Mouse (Mus musculus) hindbrain, embryonic 12.5 days (tissue): ENCODE data around the gene Ppm1l. TPM values are rescaled to one million over a fixed set of nuclear protein-coding genes. Genes with fewer than 3 reads are reported as not detected.

Source experiments
- ATAC-seq: fragments of 200-750 bp; cut with Nextera tagmentation; 2 replicates; pipeline ENCODE4 v1.8.0; 2017; ENCODE audit warnings: moderate TSS enrichment; ENCODE audit not compliant: low FRiP score
- H3K27ac ChIP-seq: fragments of 300-500 bp; sonication (generic); 2 replicates; pipeline ENCODE4 v1.5.1; 2016; ENCODE audit warnings: mild to moderate bottlenecking
- H3K27me3 ChIP-seq: fragments of 300-500 bp; sonication (generic); 2 replicates; pipeline ENCODE4 v1.6.1; 2016; ENCODE audit warnings: mild to moderate bottlenecking
- H3K36me3 ChIP-seq: fragments of 300-500 bp; sonication (generic); 2 replicates; pipeline ENCODE4 v1.6.1; 2016; ENCODE audit warnings: mild to moderate bottlenecking
- H3K4me1 ChIP-seq: fragments of 300-500 bp; sonication (generic); 2 replicates; pipeline ENCODE4 v1.6.1; 2016
- H3K4me2 ChIP-seq: fragments of 300-500 bp; sonication (generic); replicated peaks from 2 replicates; pipeline ENCODE4 v1.6.1; 2016; ENCODE audit warnings: mild to moderate bottlenecking
- H3K4me3 ChIP-seq: fragments of 300-500 bp; sonication (generic); 2 replicates; pipeline ENCODE4 v1.5.1; 2016; ENCODE audit warnings: mild to moderate bottlenecking
- H3K9ac ChIP-seq: fragments of 300-500 bp; sonication (generic); 2 replicates; pipeline ENCODE4 v1.6.1; 2016; ENCODE audit warnings: mild to moderate bottlenecking, moderate library complexity
- H3K9me3 ChIP-seq: fragments of 300-500 bp; sonication (generic); replicated peaks from 2 replicates; pipeline ENCODE4 v1.6.1; 2016; ENCODE audit warnings: mild to moderate bottlenecking
- WGBS: fragments of 180-500 bp; shearing (Covaris S2); methylation state at CpG from one replicate; pipeline ENCODE4 v1.1.7; 2016; 5-methylcytosine and 5-hydroxymethylcytosine counted together
- polyA plus RNA-seq: library from polyadenylated mRNA; unstranded; fragments of >200 nt; fragmentation: Nextera tagmentation; extraction: Ambion mirVana; gene quantifications from 2 replicates; pipeline ENCODE4 v1.2.1, GENCODE M21; 2016

Ppm1l gene
- polyA plus RNA-seq, 1 experiment from 2014 or later, result 23.3 TPM

DNA sequence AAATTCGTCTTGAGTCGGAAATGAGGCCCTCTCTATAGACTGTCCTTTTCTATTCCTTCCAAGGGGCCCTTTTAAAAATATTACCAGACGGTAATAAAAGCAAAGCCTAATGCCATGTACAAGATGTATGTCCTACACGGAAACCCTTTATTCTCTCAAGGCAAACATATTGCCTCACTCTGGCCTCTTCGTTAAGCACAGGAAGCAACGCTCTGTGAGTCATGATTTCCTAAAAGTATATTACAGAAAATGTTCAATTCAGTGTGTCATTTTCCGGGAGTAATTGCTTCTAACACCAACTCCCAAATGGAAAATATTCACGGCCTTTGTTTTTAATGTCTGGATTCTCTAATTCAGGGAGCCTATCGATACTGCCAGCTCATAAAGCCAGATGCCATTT lies 202.5 kb downstream of the Ppm1l start:
- Histone ChIP-seq H3K36me3 (no peaks in the 10 kb centered on the region), H3K4me1 (peaks cover 17% of the 10 kb centered on the region), H3K9ac (no peak overlapping the region), H3K4me2 (no peak overlapping the region), H3K4me3 (no peak overlapping the region), H3K27ac (no peak overlapping the region), H3K9me3 (0 out of 2 replicates have a peak, but pooled peaks cover 5% of the 10 kb centered on the region), H3K27me3 (no peaks in the 10 kb centered on the region)
- WGBS, result 88% methylated on average over 9 of the region's 9 CpGs
- ATAC-seq, result no peak

DNA sequence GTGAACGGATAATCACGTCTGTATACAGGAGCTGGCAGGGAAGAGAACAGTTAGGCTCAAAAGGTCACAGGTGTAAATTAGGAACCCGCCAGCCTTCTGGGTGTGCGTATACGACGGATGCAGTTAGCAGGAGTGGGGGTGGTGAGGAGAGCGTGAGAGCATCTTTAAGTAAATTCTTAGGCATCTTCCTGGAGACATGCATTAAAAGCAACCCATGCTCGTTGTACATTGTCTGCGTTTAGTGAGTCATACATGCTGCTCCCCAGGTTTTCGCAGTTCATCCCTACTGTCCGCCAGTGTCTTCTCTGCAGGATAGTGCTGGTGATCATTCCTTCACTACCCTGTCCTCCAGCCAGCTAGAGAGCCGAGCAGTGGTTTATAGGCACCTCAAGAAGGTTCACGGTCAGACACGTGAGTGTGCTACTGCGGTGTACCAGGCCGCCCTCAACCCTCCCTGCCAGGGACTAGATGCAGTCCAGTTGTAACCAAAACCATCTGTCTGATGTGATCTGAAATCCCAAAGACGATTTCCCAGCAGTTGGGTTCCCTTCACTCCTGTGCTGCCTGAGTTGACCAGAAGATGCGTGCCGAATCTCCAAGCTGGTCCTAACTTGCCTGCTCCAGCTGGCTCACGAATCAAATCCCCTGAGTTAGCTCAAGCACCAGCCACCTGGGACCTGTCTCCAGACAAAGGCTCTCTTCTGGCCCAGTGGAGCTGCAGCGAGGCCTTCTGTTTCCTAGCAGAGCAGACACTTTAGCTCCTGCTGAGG lies 203.3 kb downstream of the Ppm1l start:
- no peak for ATAC-seq
- peak overlapping the region; percentile 44; the same call in 1 of the 2 replicates for H3K27ac ChIP-seq
- 73% methylated on average over 21 of the region's 21 CpGs for WGBS

DNA sequence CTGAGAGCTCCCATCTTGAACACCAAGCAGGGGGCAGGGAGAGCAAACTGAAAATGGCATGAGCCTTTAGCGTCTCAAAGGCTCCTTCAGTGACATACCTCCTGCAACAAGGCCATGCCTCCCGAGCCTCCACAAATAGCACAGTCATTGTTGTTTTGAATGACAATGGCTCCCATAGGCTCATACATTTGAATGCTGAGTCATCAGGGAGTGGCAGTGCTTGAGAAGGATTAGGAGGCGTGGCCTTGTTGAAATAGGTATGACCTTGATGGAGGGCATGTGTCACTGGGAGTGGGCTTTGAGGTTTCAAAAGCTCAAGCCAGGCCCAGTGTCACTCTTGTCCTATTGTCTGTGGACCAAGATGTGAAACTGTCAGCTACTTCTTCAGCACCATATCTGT lies 205.6 kb downstream of the Ppm1l start:
- H3K27ac ChIP-seq, result no peak overlapping the region
- no peak overlapping the region for H3K9ac ChIP-seq
- no peak overlapping the region for H3K4me3 ChIP-seq
- no peak for ATAC-seq
- peaks cover 14% of the 10 kb centered on the region for H3K4me1 ChIP-seq
- H3K4me2 ChIP-seq, result no peak overlapping the region
- WGBS, result 84% methylated on average over 3 of the region's 3 CpGs
- 0 out of 2 replicates have a peak, but pooled peaks cover 5% of the 10 kb centered on the region for H3K9me3 ChIP-seq
- H3K27me3 ChIP-seq, result no peaks in the 10 kb centered on the region
- H3K36me3 ChIP-seq, result no peaks in the 10 kb centered on the region

More for the DNA sequence above, 203.3 kb downstream of the Ppm1l start:
- Histone ChIP-seq H3K9me3 (0 out of 2 replicates have a peak, but pooled peaks cover 5% of the 10 kb centered on the region), H3K27me3 (no peaks in the 10 kb centered on the region), H3K4me3 (no peak overlapping the region), H3K36me3 (no peaks in the 10 kb centered on the region), H3K9ac (no peak overlapping the region), H3K4me1 (peaks cover 17% of the 10 kb centered on the region), H3K4me2 (no peak overlapping the region)

DNA sequence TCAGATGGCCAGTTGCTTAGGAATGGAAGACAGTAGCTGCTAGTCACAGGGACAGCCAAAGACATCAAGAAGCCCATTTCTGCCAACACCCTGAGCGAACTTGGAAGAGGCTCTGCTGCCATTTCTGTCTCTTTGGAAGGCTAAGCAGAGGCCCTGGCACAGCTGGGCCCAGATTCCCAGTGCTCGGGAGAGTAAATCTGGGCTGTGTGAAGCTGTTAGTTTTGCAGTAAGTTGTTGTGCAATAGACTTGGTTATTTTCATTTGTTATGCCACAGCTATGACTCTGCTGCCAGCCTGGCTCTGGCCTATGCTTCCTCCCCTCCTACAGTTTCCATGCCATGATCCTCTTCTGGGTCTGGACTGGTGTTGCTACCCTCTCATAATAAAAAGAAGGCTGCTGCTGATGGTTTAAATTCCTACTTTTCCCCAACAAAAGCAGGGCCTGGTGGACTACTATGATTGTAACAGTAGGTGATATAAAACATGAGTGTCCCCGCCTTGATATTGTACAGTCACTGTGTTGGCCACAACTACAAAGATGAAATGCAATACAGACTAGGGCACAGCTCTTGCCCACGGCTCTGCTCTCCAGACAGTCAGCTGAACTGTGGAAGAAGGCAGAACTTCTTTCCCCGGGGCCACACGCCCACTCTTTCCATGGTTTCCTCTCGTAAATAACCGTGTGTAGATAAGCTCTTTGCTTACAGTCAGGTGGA lies 207.9 kb downstream of the Ppm1l start:
- Histone ChIP-seq H3K4me1 (peaks cover 11% of the 10 kb centered on the region), H3K27me3 (no peaks in the 10 kb centered on the region), H3K36me3 (no peaks in the 10 kb centered on the region), H3K9ac (no peak overlapping the region), H3K4me3 (no peak overlapping the region), H3K4me2 (no peak overlapping the region), H3K9me3 (0 out of 2 replicates have a peak, but pooled peaks cover 5% of the 10 kb centered on the region), H3K27ac (no peak overlapping the region)
- ATAC-seq, result no peak
- 82% methylated on average over 8 of the region's 8 CpGs for WGBS

DNA sequence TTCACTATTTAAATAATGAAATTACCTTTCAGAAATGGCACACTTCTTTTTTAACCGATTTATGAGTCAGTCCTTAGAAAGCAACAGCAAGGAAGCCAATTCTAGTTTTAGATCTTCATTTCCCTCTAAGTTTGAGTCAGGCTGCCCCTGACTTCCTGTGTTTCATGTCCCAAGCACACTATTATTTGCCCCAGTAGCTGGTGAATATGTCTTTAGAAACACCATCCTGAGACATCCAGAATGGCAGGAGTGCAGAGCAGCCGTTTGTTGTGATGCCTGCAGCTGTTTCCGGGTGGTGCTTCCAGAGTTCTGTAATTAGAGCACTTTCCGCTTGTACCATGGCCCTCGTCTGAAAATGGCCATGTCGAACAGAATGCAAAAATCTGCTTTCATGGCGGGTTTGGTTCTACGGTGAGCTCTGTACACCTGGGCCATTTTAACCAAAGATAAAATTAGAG lies 208.4 kb downstream of the Ppm1l start:
- H3K4me1 ChIP-seq, result peaks cover 6% of the 10 kb centered on the region
- H3K27ac ChIP-seq, result no peak overlapping the region
- no peak overlapping the region for H3K4me2 ChIP-seq
- no peaks in the 10 kb centered on the region for H3K36me3 ChIP-seq
- ATAC-seq, result no peak
- H3K9ac ChIP-seq, result no peak overlapping the region
- WGBS, result 80% methylated on average over 8 of the region's 8 CpGs
- H3K27me3 ChIP-seq, result no peaks in the 10 kb centered on the region
- H3K4me3 ChIP-seq, result no peak overlapping the region
- H3K9me3 ChIP-seq, result 0 out of 2 replicates have a peak, but pooled peaks cover 5% of the 10 kb centered on the region

DNA sequence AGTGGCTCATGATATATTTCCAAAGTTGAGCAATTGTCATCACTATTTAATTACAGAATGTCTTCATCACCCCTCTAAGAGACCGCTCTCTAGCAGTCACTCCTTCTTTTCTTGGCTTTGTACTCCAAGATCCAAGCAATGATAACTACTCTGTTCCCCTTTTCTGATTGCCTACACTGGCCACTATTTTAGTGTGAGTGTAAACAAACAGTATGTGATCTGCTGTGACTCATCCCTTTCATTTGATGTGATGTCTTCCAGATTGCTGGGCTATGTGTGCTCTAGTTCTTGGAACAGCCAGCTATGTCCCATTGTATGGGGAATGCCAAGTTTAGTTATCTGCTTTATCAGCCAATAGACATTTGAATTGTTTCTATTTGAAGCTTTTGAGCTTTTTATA lies 210.7 kb downstream of the Ppm1l start:
- 100% methylated on average over 1 of the region's 1 CpGs for WGBS
- no peaks in the 10 kb centered on the region for H3K36me3 ChIP-seq
- no peak overlapping the region for H3K4me2 ChIP-seq
- no peak for ATAC-seq
- no peak overlapping the region for H3K27ac ChIP-seq
- 0 out of 2 replicates have a peak, but pooled peaks cover under 1% of the 10 kb centered on the region for H3K9me3 ChIP-seq
- 0 out of 2 replicates have a peak, but pooled peaks cover under 1% of the 10 kb centered on the region for H3K4me1 ChIP-seq
- H3K27me3 ChIP-seq, result no peaks in the 10 kb centered on the region
- H3K4me3 ChIP-seq, result no peak overlapping the region
- H3K9ac ChIP-seq, result no peak overlapping the region

DNA sequence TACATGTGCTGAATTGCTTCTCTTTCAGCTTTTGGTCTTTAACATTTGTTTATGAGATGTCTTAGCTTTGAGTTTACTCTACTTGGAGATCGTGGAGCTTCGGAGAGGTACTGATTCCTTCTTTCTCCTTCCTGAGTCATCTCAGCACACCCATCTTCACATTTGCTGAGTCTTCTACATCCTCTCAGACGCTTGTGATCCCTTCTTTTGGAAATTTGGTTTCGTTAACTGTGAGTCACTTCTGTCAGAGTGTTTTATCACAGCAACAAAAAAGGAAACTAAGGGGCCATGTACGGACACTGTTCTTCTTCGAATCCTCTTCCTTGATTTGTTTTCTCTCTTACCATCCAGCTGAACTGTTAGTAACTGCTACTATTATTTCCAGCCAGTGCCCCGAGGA lies 212.9 kb downstream of the Ppm1l start:
- Histone ChIP-seq H3K4me2 (no peak overlapping the region), H3K36me3 (no peaks in the 10 kb centered on the region), H3K27ac (no peak overlapping the region), H3K4me1 (0 out of 2 replicates have a peak, but pooled peaks cover 4% of the 10 kb centered on the region), H3K9me3 (no peaks in the 10 kb centered on the region), H3K9ac (no peak overlapping the region), H3K27me3 (0 out of 2 replicates have a peak, but pooled peaks cover 5% of the 10 kb centered on the region), H3K4me3 (no peak overlapping the region)
- WGBS, result 86% methylated on average over 7 of the region's 7 CpGs
- no peak for ATAC-seq

DNA sequence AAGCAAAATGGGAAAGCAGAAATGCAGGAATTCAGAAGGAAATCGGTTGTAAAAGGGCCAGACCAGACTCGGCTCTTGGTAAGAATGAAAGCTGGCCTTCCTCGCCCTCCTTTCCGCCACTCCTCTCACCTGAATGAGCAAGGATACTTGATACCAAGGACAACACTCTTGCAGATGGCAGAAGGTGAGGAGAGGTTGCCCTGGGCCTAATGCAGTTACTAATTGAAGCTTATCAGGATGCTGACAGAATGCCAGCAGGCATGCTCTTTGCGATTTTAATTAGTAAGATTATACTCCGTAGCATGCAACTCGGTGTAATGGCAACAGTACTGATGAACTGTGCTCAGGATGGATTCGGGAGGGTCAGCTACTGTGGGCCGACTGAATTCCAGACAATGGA lies 214.8 kb downstream of the Ppm1l start:
- Histone ChIP-seq H3K9ac (no peak overlapping the region), H3K27me3 (0 out of 2 replicates have a peak, but pooled peaks cover 5% of the 10 kb centered on the region), H3K4me2 (no peak overlapping the region), H3K36me3 (no peaks in the 10 kb centered on the region), H3K4me1 (peaks cover 18% of the 10 kb centered on the region), H3K27ac (no peak overlapping the region), H3K4me3 (no peak overlapping the region), H3K9me3 (no peaks in the 10 kb centered on the region)
- ATAC-seq, result no peak
- WGBS, result 79% methylated on average over 9 of the region's 9 CpGs

DNA sequence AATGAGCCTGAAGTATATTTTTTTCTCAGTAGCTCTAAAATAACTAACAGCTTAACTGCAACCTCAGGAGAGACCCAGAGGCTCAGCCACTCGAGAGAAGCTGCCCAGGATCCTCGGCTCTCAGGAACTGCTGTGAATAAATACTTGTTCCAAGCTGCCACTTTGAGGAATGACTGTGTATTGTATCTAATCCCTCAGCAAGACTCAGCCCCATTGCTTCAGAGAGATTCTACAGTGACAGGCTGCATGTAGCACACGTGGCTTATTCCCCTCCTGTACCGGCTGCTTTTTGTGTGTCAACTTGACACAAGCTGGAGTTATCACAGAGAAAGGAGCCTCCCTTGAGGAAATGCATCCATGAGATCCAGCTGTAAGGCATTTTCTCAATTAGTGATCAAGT lies 216.0 kb downstream of the Ppm1l start:
- no peak overlapping the region for H3K9ac ChIP-seq
- ATAC-seq, result no peak
- no peak overlapping the region for H3K27ac ChIP-seq
- H3K4me2 ChIP-seq, result no peak overlapping the region
- H3K27me3 ChIP-seq, result 0 out of 2 replicates have a peak, but pooled peaks cover 5% of the 10 kb centered on the region
- no peaks in the 10 kb centered on the region for H3K9me3 ChIP-seq
- H3K4me1 ChIP-seq, result peaks cover 25% of the 10 kb centered on the region
- no peaks in the 10 kb centered on the region for H3K36me3 ChIP-seq
- H3K4me3 ChIP-seq, result no peak overlapping the region
- WGBS, result 49% methylated on average over 4 of the region's 4 CpGs

DNA sequence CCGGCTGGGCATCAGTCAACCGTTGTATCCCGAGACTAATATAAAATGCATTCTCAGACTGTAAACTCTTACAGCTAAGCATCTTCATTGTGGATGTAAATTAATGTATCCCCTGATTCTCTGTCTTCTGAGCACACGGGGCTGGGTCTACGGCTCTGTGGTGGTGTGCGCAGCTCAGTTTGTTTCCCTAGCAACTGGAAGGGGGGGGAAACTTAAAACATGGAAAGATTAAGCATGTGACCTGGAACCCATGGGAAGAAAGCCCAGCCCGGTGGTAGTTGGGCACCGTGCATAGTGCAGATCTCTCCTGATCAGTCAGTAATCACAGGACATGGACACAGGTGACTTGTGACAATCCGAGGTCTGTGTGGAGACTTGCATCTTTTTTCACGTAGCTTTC lies 218.8 kb downstream of the Ppm1l start:
- Histone ChIP-seq H3K4me3 (no peak overlapping the region), H3K36me3 (no peaks in the 10 kb centered on the region), H3K27me3 (0 out of 2 replicates have a peak, but pooled peaks cover 5% of the 10 kb centered on the region), H3K9me3 (no peaks in the 10 kb centered on the region), H3K4me1 (peaks cover 29% of the 10 kb centered on the region), H3K27ac (no peak overlapping the region), H3K9ac (no peak overlapping the region), H3K4me2 (peak overlapping the region; percentile 17; the same call in 1 of the 2 replicates)
- peak; percentile 57 for ATAC-seq
- WGBS, result 44% methylated on average over 10 of the region's 10 CpGs

DNA sequence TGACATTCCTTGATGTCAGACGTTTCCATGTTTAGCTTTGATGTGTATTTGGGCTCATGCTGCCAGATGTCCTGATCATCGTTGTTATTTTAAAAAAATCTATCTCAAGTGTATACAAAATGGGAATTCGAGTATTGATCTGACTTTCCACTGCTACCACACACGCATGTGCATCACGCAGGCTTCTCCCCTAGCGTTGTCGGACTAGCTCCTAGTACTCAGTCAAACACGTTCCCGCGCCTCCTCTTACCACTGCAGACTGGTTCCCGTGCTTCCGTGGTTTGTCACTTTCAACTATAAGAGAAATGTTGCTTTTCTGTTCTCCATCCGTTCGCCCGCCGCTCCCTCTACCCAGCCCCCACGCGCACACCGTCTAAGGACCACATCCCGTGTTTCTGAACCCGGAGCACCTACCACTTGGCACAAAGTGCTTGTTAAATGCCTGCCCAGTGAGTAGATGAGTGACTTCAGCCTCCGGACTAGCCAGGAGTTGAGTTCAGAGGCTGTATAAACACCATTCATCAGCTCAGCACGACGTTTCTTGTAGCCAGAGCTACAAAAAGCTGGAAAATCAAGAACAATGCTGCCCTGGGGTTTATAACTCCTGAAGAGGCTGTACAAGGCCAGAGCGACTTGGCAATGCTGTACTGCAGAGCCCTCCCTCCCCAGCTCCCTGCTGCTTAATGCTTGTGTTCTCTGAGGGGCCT lies 219.4 kb downstream of the Ppm1l start:
- no peak overlapping the region for H3K9ac ChIP-seq
- 40% methylated on average over 25 of the region's 25 CpGs for WGBS
- peak; percentile 54 for ATAC-seq
- H3K27ac ChIP-seq, result peak overlapping the region; percentile 13; the same call in 1 of the 2 replicates
- H3K36me3 ChIP-seq, result no peaks in the 10 kb centered on the region
- 0 out of 2 replicates have a peak, but pooled peaks cover 5% of the 10 kb centered on the region for H3K27me3 ChIP-seq
- H3K4me3 ChIP-seq, result no peak overlapping the region
- H3K4me2 ChIP-seq, result peak overlapping the region; percentile 17; the same call in 1 of the 2 replicates
- peaks cover 29% of the 10 kb centered on the region for H3K4me1 ChIP-seq
- H3K9me3 ChIP-seq, result no peaks in the 10 kb centered on the region

DNA sequence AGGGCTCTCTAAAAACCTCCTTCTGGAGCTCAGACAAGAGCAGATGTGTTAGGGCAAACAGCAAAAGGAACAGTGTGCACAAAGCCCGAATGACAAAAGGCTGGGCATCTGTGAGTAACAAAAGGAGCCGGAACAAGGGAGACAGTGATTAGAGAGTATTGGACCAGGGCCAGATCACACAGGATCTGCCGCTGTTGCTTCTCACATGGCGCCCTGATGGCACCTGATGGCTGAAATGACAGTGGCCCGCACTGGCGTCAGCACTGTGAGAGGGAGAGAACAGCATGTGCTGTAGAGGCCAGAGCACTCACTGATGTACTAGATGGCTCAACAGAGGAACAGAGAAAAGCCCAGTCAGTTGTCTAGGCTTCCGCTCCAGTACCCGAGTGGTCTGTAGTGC lies 226.3 kb downstream of the Ppm1l start:
- ATAC-seq, result peak; percentile 66
- 56% methylated on average over 8 of the region's 8 CpGs for WGBS
- Histone ChIP-seq H3K4me1 (peaks cover 14% of the 10 kb centered on the region), H3K4me3 (no peak overlapping the region), H3K36me3 (no peaks in the 10 kb centered on the region), H3K4me2 (no peak overlapping the region), H3K9me3 (no peaks in the 10 kb centered on the region), H3K27me3 (no peaks in the 10 kb centered on the region), H3K27ac (peak overlapping the region; percentile 35; the same call in 1 of the 2 replicates), H3K9ac (no peak overlapping the region)
